Mouse (Mus musculus): ENCODE results near the gene Khdc4. TPM values are rescaled to one million over a fixed set of nuclear protein-coding genes. Genes with fewer than 3 reads are reported as not detected.
"Not testable (repeated sequence)": the region's sequence is repeated elsewhere in the genome, so short reads cannot be mapped to it uniquely, and the experiment has no call there.

Khdc4 gene
- total RNA-seq, 1 experiment from 2014 or later: 52.6 TPM

DNA sequence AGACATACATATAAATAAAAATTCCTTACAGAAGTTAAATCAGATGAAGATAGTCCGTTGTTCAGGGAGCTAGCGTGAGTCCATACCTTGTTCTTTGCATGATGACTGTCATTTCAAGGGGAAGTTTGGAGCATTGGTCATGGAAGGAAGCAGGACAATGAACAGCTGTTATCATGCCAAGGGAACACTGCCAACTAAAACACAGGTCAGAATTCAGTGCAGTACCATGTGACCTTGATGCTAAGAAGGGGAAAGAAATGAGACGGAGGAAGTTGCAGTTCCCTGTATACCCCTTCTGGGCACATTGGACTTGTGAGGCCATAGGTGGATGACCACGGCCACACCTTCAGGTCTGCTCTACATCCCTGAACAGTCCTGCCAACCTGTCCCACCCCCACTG lies 31.0 kb upstream of the Khdc4 start:
- ATAC-seq (replicated peaks; ENCODE audit: low read depth, poor library complexity, severe bottlenecking): no peak

DNA sequence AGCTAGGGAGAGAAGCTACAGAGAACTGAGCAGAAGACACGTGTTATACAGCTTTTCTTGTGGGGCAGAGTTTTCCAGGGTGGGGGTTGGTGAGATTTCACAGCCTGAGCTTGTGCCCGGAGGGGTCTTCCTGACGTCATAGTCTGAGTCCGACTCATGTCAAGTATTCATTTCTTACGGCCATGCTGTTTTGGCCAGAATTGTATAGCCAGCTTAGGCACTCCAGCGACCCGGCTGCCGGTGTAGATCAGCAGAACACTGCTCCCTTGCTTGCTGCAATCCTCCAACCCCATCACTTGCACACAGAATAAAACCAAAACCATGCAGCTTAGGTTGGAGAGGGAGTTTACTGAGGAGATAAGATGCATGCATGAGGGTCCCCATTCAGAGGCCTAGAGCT lies 30.0 kb upstream of the Khdc4 start:
- no peak for ATAC-seq (replicated peaks; ENCODE audit: low read depth, poor library complexity, severe bottlenecking)

DNA sequence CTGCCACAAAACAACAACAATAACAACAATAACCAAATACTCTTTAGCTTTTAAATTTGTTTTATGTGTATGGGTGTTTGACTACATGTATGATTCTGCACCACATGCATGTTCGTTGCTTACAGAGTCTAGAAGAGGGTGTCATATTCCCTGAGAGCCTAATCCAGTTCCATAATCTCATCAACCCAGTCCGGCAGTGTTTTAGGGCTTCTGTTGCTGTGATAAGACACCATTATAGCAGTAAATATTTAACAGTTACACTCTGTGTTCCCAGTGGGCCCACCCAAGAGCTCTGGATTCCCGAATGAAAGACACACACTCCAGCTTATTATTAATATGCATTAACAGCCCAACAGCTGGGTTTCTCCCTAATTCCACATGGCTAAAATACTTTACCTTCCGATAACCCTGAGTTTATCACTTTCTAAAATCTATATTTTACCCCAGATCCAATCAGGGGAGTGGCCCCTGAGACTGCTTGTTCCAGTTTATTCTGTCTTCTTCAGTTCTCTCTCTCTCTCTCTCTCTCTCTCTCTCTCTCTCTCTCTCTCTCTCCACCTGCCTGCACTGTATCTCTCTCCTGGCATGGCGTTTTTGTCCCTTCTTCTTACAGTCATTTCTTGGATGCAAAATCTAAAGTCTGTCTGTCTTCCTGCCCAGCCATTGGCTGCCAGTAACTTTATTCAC lies 27.0 kb upstream of the Khdc4 start:
- ATAC-seq (replicated peaks; ENCODE audit: low read depth, poor library complexity, severe bottlenecking): no peak

DNA sequence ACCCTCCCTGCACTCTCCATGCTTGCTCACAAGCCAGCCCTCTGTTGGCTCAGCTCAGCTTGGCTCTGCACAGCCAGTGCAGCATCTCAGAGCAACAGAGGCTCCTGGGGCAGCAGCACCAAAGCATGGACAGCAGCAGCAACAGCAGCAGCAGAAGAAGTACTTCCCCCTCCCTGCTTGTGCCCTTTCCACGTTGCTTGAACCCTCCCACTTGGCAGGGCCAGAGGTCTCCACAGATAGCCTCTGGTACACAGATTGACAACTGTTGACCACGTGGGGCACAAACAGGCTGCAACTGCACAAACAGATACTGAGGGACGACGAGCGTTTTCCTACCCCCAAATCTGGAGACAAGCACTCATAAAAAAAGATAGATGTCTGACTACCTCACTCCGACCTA lies 25.8 kb upstream of the Khdc4 start:
- ATAC-seq (replicated peaks; ENCODE audit: low read depth, poor library complexity, severe bottlenecking): no peak

DNA sequence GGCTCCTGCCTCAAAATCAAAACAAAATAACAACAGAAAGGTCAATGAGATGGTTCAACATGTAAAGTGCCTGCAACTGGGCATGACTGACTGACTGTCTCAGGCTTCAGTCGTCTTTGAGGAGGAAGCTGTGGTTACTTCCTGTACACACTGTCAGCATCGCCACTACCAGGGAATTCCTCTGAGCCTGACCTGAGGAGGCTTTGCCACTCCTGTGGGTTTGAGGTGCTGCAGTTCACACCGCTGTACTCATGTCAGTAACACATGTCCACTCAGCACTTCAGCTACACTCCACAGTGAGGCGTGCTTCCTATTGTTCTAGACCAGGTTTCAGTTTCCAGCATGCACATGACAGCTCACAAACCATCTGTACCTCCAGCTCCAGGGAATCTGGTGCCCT lies 21.5 kb upstream of the Khdc4 start:
- peak; percentile 83 for ATAC-seq (replicated peaks; ENCODE audit: low read depth, poor library complexity, severe bottlenecking)

DNA sequence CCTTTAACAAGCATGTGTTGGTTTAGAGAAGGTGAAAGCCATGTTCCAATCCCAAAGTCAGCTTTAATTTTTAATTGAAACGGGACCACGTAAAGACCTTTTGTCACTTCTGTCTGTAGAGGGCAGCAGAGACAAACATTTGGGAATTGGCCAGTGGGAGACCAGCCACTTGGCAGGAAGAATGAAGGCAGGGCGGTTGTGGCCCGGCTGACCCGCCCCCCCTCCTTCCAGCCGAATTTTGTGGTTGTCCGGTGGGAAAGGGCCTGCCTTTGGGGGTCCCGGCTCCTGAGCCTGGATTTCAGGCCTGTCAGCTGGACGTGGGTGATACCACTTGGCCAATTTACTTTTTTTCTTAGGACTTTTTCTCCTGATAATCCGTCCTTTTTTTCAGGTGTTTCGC lies 8.2 kb upstream of the Khdc4 start:
- ATAC-seq (replicated peaks; ENCODE audit: low read depth, poor library complexity, severe bottlenecking): peak; percentile 97

DNA sequence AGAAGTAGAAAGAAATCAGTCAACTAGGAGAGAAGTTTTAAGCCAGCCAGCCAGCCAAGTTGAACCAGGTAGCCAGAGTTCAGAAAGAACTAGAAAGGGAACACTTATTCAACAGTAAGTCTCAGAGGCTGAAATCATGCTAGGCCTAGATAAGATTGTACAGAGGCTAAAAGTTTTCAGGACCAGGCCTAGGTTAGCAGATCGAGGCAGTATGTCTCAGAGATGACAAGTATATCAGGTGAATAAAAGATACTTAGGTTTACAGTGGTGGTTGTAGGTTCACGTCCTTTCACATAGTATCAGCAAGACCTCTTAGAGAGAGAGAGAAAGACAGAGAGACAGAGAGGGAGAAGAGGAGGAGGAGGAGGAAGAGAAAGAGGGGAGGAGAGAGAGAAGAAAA lies 1.8 kb upstream of the Khdc4 start:
- ATAC-seq (replicated peaks; ENCODE audit: low read depth, poor library complexity, severe bottlenecking): no peak

DNA sequence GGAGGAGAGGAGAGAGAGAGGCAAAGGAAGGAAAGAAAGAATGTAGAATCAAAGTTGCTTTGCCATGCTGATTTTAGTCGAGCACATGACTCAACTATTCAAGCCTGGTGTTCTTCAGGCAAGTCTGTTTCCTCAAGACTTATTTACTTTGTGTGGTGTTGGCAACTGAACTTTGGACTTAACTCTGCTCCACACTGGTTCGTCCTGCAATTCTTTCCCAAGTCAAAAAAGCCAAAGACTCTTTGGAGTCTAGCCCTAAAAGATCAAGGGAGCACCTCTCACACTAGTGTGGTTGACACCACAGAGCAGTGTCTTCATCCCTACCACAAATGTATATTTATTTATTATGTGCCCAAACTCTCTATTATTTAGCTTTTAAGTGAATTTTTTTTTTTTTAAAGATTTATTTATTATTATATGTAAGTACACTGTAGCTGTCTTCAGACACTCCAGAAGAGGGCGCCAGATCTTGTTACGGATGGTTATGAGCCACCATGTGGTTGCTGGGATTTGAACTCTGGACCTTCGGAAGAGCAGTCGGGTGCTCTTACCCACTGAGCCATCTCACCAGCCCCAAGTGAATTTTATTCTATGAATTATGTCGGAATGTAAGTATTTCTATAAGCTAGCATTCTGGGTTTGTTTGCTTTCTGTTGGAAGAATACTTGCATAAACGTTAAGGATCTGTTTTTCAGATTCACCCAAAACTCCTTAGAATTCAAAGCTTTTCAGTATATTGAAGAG lies 1.2 kb upstream of the Khdc4 start:
- ATAC-seq (replicated peaks; ENCODE audit: low read depth, poor library complexity, severe bottlenecking): no peak

DNA sequence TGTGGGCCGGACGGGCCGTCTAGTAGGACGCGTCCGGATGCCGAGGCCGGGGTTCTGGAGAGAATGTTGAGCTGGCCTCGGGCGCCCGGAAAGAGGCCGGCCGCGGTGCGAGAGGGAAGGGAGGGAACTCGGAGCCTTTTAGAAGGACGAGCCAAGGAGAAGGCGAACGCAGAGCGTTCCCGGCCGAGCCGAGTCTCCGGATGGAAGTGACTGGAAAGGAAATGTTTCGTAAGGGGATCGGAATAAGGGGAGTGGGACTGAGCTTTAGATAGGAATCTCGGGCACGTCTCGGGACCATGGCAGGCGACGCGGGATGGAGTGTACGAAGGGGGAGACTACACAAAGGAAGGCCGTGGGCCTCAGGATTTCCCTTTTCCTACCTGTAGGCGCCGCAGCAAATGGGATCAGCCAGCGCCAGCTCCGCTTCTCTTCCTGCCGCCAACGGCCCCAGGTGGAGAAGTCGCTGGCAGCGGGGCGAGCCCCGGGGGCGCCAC lies 402 bp downstream of the Khdc4 start:
- no peak for ATAC-seq (replicated peaks; ENCODE audit: low read depth, poor library complexity, severe bottlenecking)

DNA sequence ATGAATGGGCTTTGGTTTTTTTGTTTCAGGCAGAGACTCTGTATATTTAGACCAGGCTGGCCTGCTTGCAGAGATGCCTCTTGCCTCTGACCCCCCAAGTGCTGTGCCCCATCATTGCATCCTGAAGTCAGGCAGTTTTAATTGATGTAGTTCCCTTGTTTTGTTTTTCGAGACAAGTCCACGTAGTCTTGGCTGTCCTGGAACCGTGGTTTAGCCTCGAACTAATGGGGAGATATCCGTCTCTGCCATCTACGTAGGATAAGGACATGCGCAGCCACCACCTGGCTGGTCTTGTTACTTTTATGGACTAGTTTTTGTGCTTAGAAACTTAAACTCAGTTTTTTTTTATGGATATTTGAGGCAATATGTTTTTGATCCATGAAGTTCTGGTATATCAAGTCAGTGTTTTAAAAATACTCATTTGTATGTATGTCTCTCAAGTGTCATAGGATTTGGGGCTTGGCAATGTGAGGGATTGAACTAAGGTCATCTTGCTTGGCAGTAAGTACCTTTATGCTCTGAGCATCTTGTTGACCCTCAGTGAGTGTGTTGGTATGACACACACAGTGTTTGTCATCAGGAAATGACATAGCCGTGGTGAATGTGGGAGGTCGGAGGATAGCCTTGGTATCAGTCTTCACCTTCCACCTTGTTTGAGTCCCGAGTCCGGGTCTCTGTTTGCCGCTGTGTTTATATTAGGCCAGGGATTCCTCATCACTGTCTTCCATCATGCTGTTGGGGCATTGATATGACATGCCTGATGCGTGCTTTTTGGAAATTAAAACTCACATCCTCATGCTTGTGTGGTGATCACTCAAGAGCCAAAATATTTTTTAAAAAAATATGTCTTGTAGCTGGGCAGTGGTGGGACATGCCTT lies 1.4 kb downstream of the Khdc4 start:
- no peak for ATAC-seq (replicated peaks; ENCODE audit: low read depth, poor library complexity, severe bottlenecking)

DNA sequence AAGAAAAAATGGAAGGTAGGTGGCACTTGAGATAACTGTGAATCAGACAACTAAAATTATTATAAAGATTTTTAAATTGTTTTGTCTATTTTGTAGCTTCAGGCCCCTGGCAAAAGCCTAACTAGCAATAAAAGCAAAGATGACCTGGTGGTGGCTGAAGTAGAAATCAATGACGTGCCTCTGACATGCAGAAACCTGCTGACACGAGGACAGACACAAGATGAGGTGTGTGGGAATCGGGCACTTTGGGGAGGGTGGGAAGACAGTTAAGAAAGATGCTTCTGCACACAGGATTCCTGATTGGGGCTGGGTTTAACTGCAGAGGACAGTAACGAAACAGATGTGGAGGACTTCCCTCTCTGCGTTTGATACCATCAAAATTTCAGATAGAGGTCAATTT lies 3.5 kb downstream of the Khdc4 start:
- ATAC-seq (replicated peaks; ENCODE audit: low read depth, poor library complexity, severe bottlenecking): no peak

DNA sequence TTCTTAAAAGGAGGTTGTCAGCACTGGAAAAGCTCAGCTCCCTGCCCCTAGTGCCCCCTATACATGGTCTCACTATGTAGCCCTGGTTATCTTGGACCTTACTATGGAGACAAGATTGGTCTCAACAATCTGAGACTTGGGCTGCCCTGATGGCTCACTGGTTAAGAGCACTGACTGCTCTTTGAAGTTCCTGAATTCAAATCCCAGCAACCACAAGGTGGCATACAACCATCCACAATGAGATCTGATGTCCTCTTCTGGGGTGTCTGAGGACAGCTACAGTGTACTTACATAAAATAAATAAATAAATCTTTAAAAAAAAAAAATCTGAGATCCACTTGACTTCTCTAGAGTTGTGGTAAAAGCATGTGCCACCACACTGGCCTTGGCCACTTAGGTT lies 9.9 kb downstream of the Khdc4 start:
- ATAC-seq (replicated peaks; ENCODE audit: low read depth, poor library complexity, severe bottlenecking): no peak

DNA sequence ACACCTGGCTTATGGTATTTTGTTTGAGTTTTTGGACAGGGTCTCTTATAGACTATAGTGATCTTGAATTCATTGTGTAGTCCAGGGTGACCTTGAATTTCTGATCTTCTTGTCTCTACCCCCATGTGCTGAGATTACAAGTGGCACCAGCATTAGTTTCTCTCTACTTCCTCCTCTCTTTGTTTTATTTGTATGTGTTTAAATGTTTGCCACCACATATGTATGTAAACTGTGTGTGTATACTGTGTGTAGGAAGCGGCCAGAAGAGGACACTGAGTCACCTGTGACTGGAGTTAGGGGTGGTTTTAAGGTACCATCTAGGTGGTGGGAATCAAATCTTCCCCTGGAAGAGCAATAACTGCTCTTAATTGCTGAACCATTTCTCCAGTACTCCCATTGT lies 12.4 kb downstream of the Khdc4 start:
- no peak for ATAC-seq (replicated peaks; ENCODE audit: low read depth, poor library complexity, severe bottlenecking)

DNA sequence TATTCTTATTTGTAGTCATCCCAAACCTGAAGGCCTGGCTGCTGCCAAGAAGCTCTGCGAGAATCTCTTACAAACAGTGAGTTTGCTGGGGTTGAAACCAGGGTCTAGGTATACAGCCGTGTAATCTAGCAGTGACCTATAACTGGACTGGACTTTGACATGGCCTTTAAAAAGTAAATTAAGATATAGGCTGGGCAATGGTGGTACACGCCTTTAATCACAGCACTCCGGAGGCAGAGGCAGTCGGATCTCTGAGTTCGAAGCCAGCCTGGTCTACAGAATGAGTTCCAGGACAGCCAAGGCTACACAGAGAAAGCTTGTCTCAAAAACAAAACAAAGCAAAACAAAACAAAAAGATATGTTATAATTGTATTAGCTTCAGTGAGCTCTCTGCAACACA lies 13.2 kb downstream of the Khdc4 start:
- ATAC-seq (replicated peaks; ENCODE audit: low read depth, poor library complexity, severe bottlenecking): no peak

DNA sequence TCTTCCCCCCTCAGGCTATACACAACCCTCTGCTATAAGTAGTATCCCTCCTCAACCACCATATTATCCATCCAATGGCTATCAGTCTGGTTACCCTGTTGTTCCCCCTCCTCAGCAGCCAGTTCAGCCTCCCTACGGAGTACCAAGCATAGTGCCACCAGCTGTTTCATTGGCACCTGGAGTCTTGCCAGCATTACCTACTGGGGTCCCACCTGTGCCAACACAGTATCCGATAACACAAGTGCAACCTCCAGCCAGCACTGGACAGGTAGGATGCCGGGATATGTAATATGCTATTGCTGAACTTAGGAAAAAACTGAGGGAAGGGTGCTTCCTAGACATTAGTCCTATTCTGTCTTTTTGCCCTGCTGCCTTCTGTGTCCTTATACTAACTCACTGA lies 14.6 kb downstream of the Khdc4 start:
- no peak for ATAC-seq (replicated peaks; ENCODE audit: low read depth, poor library complexity, severe bottlenecking)

DNA sequence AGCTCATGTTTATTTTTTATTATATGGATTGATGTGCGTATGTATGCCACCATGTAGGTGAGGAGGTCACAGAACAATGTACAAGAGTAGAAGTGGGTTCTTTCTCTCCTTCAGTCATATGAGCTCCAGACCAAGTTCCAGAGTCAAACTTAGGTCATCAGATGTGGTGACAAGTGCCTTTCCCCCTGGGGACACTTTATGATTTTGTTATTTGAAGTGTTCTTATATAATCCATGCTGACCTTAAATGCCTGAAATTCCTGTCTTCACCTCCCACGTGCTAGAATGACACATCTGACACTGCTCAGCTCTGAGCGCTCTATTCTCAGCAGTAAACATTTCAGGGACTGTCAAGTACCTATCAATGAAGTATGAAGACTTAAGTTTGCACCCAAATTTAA lies 15.6 kb downstream of the Khdc4 start:
- ATAC-seq (replicated peaks; ENCODE audit: low read depth, poor library complexity, severe bottlenecking): no peak

DNA sequence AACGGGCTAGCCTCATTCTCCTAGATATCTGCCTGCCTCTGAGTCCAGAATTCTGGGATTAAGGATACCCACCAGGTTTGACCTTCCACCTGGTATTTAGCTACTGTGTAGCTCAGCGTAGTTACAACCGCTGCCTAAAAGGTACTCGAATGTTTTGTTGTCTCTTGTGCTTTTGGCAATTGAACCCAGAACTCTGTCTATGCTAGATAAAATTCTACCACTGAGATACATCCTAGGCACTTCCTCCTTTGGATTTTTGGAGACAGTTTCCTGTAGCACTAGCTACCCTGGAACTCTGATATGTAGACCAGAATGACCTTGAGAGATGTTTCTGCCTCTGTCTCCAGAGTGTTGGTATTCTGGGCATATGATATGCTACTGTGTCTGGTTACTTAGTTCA lies 28.1 kb downstream of the Khdc4 start:
- no peak for ATAC-seq (replicated peaks; ENCODE audit: low read depth, poor library complexity, severe bottlenecking)

DNA sequence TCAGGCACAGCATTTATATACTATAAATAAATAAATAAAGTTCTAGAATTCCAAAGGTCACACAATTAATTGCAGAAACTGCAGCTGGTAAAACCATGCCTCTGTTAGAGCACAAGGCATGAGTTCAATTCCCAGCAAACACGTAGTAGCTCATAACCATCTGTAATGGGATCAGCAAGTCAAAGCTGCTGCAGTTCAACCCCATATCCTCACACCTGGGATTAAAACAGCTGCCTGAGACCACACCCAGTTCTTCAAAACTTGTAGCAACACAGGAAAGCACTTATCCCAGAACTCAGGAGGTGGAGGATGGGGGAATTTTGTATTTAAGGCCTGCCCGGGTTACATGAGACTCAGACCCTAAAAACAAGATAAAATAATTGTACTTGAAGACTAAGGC lies 29.1 kb downstream of the Khdc4 start:
- no peak for ATAC-seq (replicated peaks; ENCODE audit: low read depth, poor library complexity, severe bottlenecking)

DNA sequence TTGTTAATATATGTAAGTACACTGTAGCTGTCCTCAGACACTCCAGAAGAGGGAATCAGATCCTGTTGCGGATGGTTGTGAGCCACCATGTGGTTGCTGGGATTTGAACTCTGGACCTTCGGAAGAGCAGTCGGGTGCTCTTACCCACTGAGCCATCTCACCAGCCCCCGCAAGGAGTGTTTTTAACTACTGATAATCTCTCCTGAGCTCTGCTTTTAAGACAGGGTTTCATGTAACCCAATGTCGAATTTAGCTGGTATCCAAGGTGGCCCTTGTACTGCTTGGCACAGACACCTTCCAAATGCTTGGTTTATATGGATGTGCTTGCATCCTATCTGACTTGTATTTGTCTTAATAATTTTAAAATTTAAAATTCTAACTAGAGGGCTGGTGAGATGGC lies 30.1 kb downstream of the Khdc4 start:
- not testable (repeated sequence) for ATAC-seq (replicated peaks; ENCODE audit: low read depth, poor library complexity, severe bottlenecking)

DNA sequence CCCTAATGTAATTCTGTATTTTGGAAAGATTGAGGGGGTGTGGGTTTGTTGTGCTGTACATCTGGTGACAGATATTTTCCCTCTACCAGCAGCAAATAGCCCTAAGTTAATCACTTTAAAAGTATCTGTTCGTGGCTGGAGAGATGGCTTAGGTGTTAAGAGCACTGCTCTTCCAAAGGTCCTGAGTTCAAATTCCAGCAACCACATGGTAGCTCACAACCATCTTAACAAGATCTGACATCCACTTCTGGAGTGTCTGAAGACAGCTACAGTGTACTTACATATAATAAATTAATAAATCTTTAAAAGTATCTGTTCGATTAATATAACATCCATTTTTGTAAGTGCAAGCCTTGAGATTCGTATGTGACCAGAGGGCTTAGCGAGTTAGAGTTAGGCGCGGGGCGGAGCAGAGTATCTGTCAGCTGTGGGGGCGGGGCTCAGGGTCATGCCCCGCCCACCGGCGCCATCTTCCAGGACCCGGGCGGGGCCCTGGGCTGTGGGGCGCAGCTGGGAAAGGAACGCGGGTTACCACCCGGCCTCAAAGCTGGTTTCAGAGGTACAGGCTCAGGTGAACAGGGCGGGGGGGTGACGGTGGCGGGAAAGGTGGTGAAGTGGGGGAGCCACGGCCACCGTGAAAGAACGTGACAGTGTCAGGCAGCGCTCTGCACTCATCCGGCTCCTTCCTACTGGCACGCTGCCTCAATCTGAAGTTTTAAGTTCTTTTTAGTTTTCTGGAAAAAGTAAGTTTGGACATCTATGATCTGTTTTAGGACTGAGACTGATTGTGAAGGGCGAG lies 31.0 kb downstream of the Khdc4 start, which contains the start of gene Rit1:
TSS of gene Rit1 (plus strand) at position 440 of the 799 bp plus-strand sequence.
- ATAC-seq (replicated peaks; ENCODE audit: low read depth, poor library complexity, severe bottlenecking): peak; percentile 95

Data from common myeloid progenitor, adult 5-6 weeks (primary cell).